Mouse (Mus musculus): ENCODE data around the gene Kif9.
A peak's percentile ranks its signal among the peaks of the same experiment; 100 is the strongest.

Kif9 gene

DNA sequence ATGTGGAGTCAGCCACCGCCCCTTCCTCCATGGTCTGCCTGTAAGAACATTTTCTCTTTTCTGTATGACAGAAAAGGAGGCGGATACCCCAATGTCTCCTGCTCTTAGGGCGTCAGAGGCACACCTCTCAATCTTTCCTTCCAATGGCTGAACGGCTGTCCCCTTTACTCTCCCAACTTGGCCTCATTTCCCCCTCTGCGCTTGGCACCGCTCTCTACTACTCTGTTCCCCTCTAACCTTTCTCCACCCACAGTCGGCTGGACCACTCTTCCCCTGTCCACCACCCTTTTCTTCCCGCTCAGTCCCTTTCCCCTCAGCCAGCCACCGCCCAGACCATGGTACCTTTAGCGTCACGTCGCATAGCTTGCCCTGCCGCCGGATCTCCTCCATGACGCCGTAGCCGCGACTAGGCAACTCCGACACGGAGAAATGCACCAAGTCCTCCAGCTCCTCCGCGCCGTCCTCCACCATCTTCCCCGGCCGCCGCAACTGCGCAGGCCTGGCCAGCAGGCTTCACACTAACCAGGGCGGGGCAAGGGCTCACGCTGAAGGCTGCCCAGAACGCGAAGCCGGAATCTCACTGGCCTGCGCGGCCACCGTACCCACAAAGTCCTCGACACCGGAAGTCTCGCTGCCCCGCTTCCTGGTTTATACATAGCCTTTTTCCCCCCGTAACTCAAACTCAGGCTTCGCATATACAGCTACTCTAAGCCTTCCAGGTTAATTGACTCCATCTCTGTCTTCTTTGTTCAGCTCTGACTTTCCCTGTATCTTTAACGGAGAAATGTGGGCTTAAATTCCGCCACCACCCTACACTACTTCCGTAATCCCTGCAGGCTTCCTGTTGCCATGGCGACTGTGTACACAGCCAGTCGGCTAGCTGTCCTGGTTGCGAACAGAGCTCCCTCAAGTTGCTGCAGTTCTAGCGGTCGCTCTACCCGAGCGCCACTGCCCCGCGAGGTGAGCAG lies at the start of gene Kif9, which contains the start of gene Klhl18:
TSS of gene Kif9 (plus strand) at position 835 of the 968 bp plus-strand sequence.
TSS of gene Klhl18 (minus strand) at position 571 of the 968 bp plus-strand sequence.
- DNase-seq (ENCODE audit: low spot score in 2 of 2), result peak; percentile 94 to 96

GRCm38 (mm10) chr9:110431241-110431640 lies 45.5 kb upstream of the Kif9 start:
- DNase-seq (ENCODE audit: low spot score in 2 of 2), result no peak

DNA sequence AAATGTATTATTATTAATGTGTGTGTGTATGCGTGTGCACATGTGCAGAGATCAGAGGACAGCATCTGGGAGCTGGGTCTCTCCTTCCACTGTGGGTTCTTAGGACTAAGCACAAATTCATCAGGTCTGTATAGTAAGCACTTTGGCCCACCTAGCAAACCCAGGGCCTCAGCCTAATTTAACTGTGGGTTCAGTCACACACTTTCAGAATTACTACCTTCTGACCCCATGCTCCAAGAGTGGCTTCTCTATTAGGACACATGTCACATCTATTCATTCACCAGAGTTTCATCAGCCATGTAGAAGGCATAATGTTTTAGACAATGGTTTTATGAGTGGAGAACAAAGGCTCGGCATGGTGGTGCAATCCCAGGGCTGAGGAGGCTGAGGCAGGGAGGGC lies 43.7 kb upstream of the Kif9 start:
- DNase-seq (ENCODE audit: low spot score in 2 of 2), result no peak

- no peak for DNase-seq (ENCODE audit: low spot score in 2 of 2)
Measured at GRCm38 (mm10) chr9:110436041-110436440, 40.7 kb upstream of the Kif9 start.

DNA sequence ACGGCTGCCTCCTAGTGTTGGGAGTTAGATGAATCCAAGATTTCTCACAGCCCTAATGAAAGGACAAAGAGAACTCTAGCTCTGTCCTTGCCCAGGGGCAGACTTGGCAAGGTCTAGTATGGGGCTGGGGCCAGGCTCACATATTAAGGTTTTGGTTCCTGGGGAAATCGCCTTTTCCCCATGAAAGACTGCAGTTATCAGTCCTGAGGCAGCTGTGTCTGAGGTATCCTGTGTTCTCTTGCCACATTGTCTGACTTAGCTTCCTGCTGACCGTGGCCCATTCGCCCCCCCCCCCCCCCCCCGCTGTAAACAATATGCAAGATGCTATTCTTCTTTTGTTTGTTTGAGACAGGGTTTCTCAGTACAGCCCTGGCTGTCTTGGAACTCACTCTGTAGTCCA lies 36.7 kb upstream of the Kif9 start:
- no peak for DNase-seq (ENCODE audit: low spot score in 2 of 2)

DNA sequence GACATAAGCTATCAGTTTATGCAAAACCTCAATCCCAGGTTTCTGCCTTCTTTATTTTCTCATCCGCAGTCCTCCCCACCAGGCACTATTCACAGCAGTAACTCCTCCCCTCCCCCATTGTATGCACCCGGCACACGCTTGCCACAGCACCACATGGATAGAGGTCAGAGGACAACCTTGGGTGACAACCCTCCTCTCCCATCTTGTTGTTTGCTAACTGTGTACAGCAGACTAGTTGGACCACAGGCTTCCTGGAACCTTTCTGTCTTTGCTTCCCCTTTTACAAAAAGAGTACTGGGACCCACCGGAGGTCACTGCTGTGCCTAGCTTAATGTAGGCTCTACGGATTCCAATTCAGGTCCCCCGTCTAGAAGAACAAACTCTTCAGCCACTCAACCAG lies 36.2 kb upstream of the Kif9 start:
- DNase-seq (ENCODE audit: low spot score in 2 of 2), result no peak

GRCm38 (mm10) chr9:110448356-110448755 lies 28.4 kb upstream of the Kif9 start:
- DNase-seq (ENCODE audit: low spot score in 2 of 2), result no peak

- DNase-seq (ENCODE audit: low spot score in 2 of 2), result peak; percentile 41 to 80
Measured at GRCm38 (mm10) chr9:110448857-110449617, 27.7 kb upstream of the Kif9 start.

- DNase-seq (ENCODE audit: low spot score in 2 of 2), result no peak
Measured at GRCm38 (mm10) chr9:110452523-110452922, 24.2 kb upstream of the Kif9 start.

DNA sequence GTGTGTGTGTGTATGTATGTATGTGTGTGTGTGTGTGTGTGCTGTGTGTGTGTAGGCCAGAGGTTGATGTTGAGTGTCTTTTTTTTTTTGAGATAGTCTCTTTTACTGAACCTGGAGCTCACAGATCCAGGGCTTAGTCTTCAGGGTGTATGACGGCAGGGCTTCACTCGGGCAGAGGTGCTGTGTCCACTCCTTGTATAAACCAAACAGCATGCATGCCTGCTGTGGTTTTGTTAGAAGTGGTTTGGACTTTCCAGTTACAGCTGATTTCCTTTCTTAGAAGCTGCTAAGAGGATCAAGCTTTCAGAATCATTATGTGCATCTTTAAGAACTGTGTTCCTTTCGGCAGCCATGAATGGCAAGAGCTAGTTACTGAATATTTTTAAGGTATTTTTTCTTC lies 18.8 kb upstream of the Kif9 start:
- no peak for DNase-seq (ENCODE audit: low spot score in 2 of 2)

GRCm38 (mm10) chr9:110459145-110459727 lies 17.5 kb upstream of the Kif9 start:
- peak in 1 of 2 experiments; percentile 37 for DNase-seq (ENCODE audit: low spot score in 2 of 2)

- DNase-seq (ENCODE audit: low spot score in 2 of 2), result no peak
Measured at GRCm38 (mm10) chr9:110460884-110461815, 15.6 kb upstream of the Kif9 start.

- DNase-seq (ENCODE audit: low spot score in 2 of 2), result no peak
Measured at GRCm38 (mm10) chr9:110462321-110462720, 14.4 kb upstream of the Kif9 start.

DNA sequence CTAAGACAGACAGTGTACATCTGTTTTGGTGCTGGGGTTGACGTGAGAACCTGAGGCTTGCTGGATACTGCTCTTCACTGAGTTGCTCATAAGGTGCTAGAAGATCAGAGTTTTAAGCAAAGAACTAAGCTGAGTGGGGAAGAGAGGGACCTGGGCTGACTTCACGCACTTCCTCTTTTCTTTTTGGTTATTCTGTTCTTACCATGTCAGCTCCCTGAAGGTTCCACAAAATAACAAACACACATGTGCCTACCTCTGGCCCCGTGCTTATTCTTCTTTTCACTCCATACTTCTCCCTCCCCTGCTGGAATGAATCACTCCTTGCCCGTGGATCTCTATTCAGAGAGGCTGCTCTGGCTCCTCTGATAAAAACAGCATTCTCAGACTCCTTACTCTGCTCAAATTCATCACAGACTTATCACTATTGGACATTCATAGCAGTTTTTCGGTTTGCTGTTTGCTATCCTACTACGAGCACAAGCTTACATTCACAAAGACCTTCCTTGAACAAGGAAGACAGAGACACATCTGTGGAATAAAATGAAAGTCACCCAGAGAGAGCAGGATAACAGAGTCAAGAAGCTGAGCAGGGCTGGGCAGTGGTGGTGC lies 12.7 kb upstream of the Kif9 start:
- DNase-seq (ENCODE audit: low spot score in 2 of 2), result no peak

DNA sequence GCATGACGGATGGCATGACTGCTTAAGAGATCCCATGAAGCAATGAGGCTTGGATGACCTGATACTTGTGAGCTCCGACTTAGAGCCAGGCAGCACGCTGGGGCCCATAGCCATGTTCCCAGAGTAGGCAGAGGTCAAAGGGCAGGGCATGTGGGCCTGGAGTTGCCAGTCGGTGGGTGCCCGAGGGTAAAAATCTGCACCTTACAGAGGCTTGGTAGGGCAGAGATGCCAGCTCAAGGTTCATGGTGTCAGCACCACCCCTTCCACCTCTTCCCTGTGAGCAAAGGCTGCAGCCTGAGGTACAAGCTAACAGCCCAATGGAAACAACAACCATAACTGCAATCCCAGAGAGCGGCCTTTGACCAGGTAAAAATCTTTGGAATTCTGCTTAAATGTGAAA lies 11.4 kb upstream of the Kif9 start:
- DNase-seq (ENCODE audit: low spot score in 2 of 2), result no peak

DNA sequence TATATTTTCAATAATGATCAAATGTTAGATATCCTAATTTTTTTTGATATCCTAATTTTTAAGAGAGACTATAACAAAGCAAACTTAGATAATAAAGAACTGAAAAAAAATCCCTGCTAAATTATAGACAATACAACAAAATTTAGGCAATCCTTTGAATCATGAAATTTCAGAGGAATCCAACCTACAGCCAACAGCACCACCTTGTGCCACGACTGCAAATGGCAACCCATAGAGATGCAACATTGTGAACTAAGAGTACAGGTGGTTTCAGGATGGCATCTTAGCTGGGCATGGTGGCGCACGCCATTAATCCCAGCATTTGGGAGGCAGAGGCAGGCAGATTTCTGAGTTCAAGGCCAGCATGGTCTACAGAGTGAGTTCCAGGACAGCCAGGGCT lies 10.6 kb upstream of the Kif9 start:
- DNase-seq (ENCODE audit: low spot score in 2 of 2), result peak; percentile 34 to 72

DNA sequence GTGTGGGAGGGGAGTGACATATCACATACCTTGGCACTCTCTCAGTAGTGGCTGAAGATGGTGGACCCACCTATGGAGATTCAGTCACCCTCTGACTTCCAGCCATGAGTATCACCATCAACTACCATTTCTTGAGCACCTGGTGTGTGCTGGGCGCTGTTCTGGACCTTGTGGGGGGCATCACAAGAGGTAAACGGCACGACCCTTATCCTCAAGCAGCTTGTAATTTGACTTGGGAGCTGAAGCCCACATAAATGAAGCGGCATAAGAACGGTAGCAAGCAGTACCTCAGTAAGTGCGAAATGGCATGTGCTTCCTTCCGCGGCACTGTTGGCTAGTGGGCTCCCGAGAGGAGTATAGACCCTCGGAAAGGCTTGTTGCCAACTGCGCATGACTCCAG lies 1.2 kb downstream of the Kif9 start:
- DNase-seq (ENCODE audit: low spot score in 2 of 2), result no peak

DNA sequence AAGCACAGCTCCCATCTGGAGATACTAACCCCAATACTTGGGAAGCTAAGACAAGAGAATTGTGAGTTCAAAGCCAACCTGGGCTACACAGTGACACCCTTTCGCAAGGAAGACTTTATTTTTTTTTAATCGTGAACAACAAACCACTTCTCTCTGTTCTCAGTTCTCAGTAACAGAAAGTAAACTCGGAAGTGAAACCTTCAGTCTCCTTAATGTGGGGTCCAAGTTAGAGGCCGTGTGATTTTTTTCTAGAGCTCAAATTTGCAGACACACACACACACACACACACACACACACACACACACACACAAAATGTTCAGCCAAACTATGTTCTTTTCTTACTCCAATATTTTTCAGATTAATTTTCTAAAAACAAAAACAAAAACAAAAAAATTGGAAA lies 1.9 kb downstream of the Kif9 start:
- no peak for DNase-seq (ENCODE audit: low spot score in 2 of 2)

GRCm38 (mm10) chr9:110488841-110489240 lies 12.1 kb downstream of the Kif9 start:
- no peak for DNase-seq (ENCODE audit: low spot score in 2 of 2)

DNA sequence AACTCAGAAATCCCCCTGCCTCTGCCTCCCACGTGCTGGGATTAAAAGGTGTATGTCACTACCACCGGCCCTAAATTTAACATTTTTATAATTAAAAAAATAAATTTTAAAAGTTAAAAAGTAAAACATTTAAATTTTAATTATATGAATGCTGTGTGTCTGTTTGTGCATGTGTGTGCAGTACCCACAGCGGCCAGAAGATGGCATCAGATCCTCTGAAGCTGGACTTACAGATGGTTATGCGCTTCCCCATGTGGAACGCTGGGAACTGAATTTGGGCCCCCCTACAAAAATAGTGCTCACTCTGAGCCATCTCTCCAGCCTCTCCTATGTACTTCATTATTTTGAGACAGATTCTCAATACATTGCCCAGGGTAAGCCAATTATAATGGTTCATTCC lies 14.2 kb downstream of the Kif9 start:
- DNase-seq (ENCODE audit: low spot score in 2 of 2), result peak; percentile 24 to 64

- no peak for DNase-seq (ENCODE audit: low spot score in 2 of 2)
Measured at GRCm38 (mm10) chr9:110525737-110526136, 49.0 kb downstream of the Kif9 start.

Measured in spleen, postnatal 10 days (tissue).